Mouse (Mus musculus): ENCODE measurements around the gene Hp1bp3.

Hp1bp3 gene

GRCm38 (mm10) chr4:138223623-138224022 is 7.5 kb downstream of the Hp1bp3 start:
- no peak for DNase-seq

GRCm38 (mm10) chr4:138246756-138247665 is 30.9 kb downstream of the Hp1bp3 start:
- no peak for DNase-seq

- peak; percentile 96 to 98 for DNase-seq
Measured at GRCm38 (mm10) chr4:138250088-138250960, 34.2 kb downstream of the Hp1bp3 start, which contains the start of the genes Sh2d5 and Kif17. TSS of gene Sh2d5 (plus strand) at chr4:138250403. TSS of gene Kif17 (plus strand) at chr4:138250435.

GRCm38 (mm10) chr4:138251819-138252218 is 35.7 kb downstream of the Hp1bp3 start:
- peak in 1 of 2 experiments; percentile 27 for DNase-seq

GRCm38 (mm10) chr4:138252231-138252630 is 36.1 kb downstream of the Hp1bp3 start:
- DNase-seq = no peak

- no peak for DNase-seq
Measured at GRCm38 (mm10) chr4:138257116-138257687, 41.1 kb downstream of the Hp1bp3 start.

- no peak for DNase-seq
Measured at GRCm38 (mm10) chr4:138258663-138259062, 42.6 kb downstream of the Hp1bp3 start.

GRCm38 (mm10) chr4:138259482-138259881 is 43.4 kb downstream of the Hp1bp3 start:
- no peak for DNase-seq

- peak; percentile 88 to 92 for DNase-seq
Measured at GRCm38 (mm10) chr4:138261843-138262681, 46.0 kb downstream of the Hp1bp3 start.

- no peak for DNase-seq
Measured at GRCm38 (mm10) chr4:138267869-138268268, 51.8 kb downstream of the Hp1bp3 start.

GRCm38 (mm10) chr4:138272011-138272997 is 56.2 kb downstream of the Hp1bp3 start:
- no peak for DNase-seq

- no peak for DNase-seq
Measured at GRCm38 (mm10) chr4:138278346-138278745, 62.2 kb downstream of the Hp1bp3 start.

- peak; percentile 36 to 58 for DNase-seq
Measured at GRCm38 (mm10) chr4:138282834-138283233, 66.7 kb downstream of the Hp1bp3 start.

- DNase-seq = no peak
Measured at GRCm38 (mm10) chr4:138286411-138286810, 70.3 kb downstream of the Hp1bp3 start.

- no peak for DNase-seq
Measured at GRCm38 (mm10) chr4:138288691-138289090, 72.6 kb downstream of the Hp1bp3 start.

- DNase-seq = no peak
Measured at GRCm38 (mm10) chr4:138292028-138292427, 75.9 kb downstream of the Hp1bp3 start.

- no peak for DNase-seq
Measured at GRCm38 (mm10) chr4:138293261-138293948, 77.3 kb downstream of the Hp1bp3 start.

GRCm38 (mm10) chr4:138293949-138294550 is 78.0 kb downstream of the Hp1bp3 start:
- DNase-seq = no peak
